Mouse (Mus musculus): ENCODE results near the gene Olfml1. TPM values are rescaled to one million over a fixed set of nuclear protein-coding genes. Genes with fewer than 3 reads are reported as not detected.

The Olfml1 gene
- total and polyA plus RNA-seq, 3 experiments: not detected

DNA sequence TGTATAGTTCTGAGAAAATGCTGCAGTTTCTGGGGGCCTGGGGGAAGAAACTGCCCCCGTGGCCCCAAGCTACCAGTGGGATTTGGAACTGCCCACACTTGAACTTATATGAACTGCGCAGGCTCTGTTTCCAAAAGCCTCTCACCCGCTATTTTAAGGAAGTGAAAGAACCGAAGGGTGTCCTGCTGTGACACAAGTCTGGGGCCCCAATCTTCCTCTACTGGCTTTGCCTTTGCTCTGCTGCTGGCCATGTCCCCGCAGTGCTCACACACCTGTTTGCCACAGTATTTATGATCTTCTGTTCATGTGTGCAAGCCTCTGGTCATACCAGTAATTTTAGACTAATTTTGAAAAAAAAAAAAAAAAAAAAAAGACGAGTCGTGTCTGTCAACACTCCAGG, 26.7 kb downstream of the Olfml1 start:
- H3K36me3 ChIP-seq (ENCODE audit: control insufficient read depth in 1 of 2, insufficient read depth in 2 of 2, low read length in 2 of 2): no peaks in the 10 kb centered on the region
- H3K9ac ChIP-seq (ENCODE audit: control insufficient read depth, low read depth, low read length, poor library complexity, severe bottlenecking): no peak overlapping the region
- no peaks in the 10 kb centered on the region for H3K79me2 ChIP-seq (ENCODE audit: control insufficient read depth, insufficient read depth, low read length, poor library complexity)
- no peaks in the 10 kb centered on the region for H3K27me3 ChIP-seq (ENCODE audit: control insufficient read depth in 1 of 2, insufficient read depth in 2 of 2, low read length in 2 of 2)
- H3K9me3 ChIP-seq (replicated peaks; ENCODE audit: insufficient read depth, low read length): no peaks in the 10 kb centered on the region
- no peak overlapping the region for H3K4me3 ChIP-seq (ENCODE audit: control insufficient read depth in 1 of 2, insufficient read depth in 1 of 2, low read depth in 2 of 2, low read length in 2 of 2)
- no peak for TF ChIP-seq RAD21 (IDR thresholded peaks at IDR 0.05; ENCODE audit: low read depth, low read length)
- no peak for TF ChIP-seq TCF12 (IDR thresholded peaks at IDR 0.05; ENCODE audit: low read depth, low read length)
- TF ChIP-seq MYB (IDR thresholded peaks at IDR 0.05; ENCODE audit: low read depth, low read length): no peak
- no peak for TF ChIP-seq HCFC1 (IDR thresholded peaks at IDR 0.05; ENCODE audit: low read depth, low read length)
- TF ChIP-seq SMC3 (IDR thresholded peaks at IDR 0.05; ENCODE audit: low read depth, low read length): no peak
- no peak for TF ChIP-seq E2F4 (IDR thresholded peaks at IDR 0.05; ENCODE audit: borderline replicate concordance, low read depth, low read length)
- no peak for TF ChIP-seq USF2 (IDR thresholded peaks at IDR 0.05; ENCODE audit: borderline replicate concordance in 1 of 2, insufficient read depth in 1 of 2, low read depth in 1 of 2, low read length in 2 of 2)
- TF ChIP-seq POLR2AphosphoS5 (IDR thresholded peaks at IDR 0.05; ENCODE audit: borderline replicate concordance, low read depth, low read length): no peak
- TF ChIP-seq MAFK (IDR thresholded peaks at IDR 0.05; ENCODE audit: borderline replicate concordance, low read depth, low read length): no peak
- TF ChIP-seq ZNF384 (IDR thresholded peaks at IDR 0.05; ENCODE audit: low read depth, low read length): no peak
- TF ChIP-seq ELF1 (IDR thresholded peaks at IDR 0.05; ENCODE audit: low read depth, low read length): no peak
- no peak for TF ChIP-seq ZMIZ1 (IDR thresholded peaks at IDR 0.05; ENCODE audit: low read depth, low read length)
- no peak for TF ChIP-seq CHD1 (IDR thresholded peaks at IDR 0.05; ENCODE audit: low read depth, low read length)
- no peak for TF ChIP-seq NELFE (IDR thresholded peaks at IDR 0.05; ENCODE audit: low read depth, low read length)
- TF ChIP-seq ZKSCAN1 (IDR thresholded peaks at IDR 0.05; ENCODE audit: low read depth, low read length): no peak
- no peak for TF ChIP-seq UBTF (IDR thresholded peaks at IDR 0.05; ENCODE audit: borderline replicate concordance, insufficient read depth, low read depth, low read length)
- DNase-seq (ENCODE audit: low read depth, low spot score): no peak
- no peaks in the 10 kb centered on the region for H3K4me1 ChIP-seq (ENCODE audit: control insufficient read depth in 1 of 2, insufficient read depth in 2 of 2, low read length in 2 of 2)
- no peak overlapping the region for H3K27ac ChIP-seq (ENCODE audit: control insufficient read depth, low read depth, low read length)

DNA sequence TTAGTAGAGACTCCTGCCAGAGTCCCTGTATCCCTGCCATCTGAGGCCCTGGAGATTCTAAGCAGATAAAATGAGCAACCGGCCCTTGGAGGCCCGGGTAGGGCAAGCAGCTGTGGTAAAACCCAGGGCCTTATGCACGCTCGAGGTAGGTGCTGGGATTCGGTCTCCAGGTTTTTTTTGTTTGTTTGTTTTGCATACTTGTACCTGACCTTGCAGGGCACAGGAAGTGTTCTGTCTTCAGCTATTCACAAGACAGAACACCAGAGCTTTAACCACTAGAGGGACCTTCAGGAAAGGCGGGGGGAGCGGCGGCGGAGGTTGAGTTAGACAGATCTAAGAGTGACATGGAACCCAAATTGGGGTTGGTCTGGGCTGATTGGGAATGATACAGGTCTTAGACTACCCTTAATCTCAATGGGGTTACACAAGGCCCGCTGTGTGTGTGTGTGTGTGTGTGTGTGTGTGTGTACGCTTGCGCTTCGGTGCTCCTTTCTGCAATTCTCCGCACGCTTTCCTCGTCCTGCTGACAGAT, 27.1 kb downstream of the Olfml1 start:
- H3K9me3 ChIP-seq (replicated peaks; ENCODE audit: insufficient read depth, low read length): no peaks in the 10 kb centered on the region
- no peaks in the 10 kb centered on the region for H3K4me1 ChIP-seq (ENCODE audit: control insufficient read depth in 1 of 2, insufficient read depth in 2 of 2, low read length in 2 of 2)
- TF ChIP-seq MXI1 (IDR thresholded peaks at IDR 0.05; ENCODE audit: low read depth, low read length) (no peak), USF1 (IDR thresholded peaks at IDR 0.05; ENCODE audit: low read depth, low read length) (no peak)
- H3K79me2 ChIP-seq (ENCODE audit: control insufficient read depth, insufficient read depth, low read length, poor library complexity): no peaks in the 10 kb centered on the region
- no peak for DNase-seq (ENCODE audit: low read depth, low spot score)
- H3K4me3 ChIP-seq (ENCODE audit: control insufficient read depth in 1 of 2, insufficient read depth in 1 of 2, low read depth in 2 of 2, low read length in 2 of 2): no peak overlapping the region
- H3K9ac ChIP-seq (ENCODE audit: control insufficient read depth, low read depth, low read length, poor library complexity, severe bottlenecking): no peak overlapping the region
- H3K27me3 ChIP-seq (ENCODE audit: control insufficient read depth in 1 of 2, insufficient read depth in 2 of 2, low read length in 2 of 2): no peaks in the 10 kb centered on the region
- H3K36me3 ChIP-seq (ENCODE audit: control insufficient read depth in 1 of 2, insufficient read depth in 2 of 2, low read length in 2 of 2): no peaks in the 10 kb centered on the region
- no peak overlapping the region for H3K27ac ChIP-seq (ENCODE audit: control insufficient read depth, low read depth, low read length)
